In genomic region chr8:70431213-70431612, GRCm38 (mm10) we compare ENCODE assay signal across 36 mouse cellular contexts. TPM values are rescaled to one million over a fixed set of nuclear protein-coding genes. Genes with fewer than 3 reads are reported as not detected.
"Had no signal": no experiment of that assay in that cellular context is flagged by ENCODE, and none has a peak within 500 bp of the region (broad histone marks: within the 10 kb centered on the region; RNA-seq: fewer than 3 reads in every experiment).

No protein-coding gene starts in this region.

- H3K36me3 ChIP-seq: heart, embryonic 12.5 days; heart, embryonic 13.5 days; heart, embryonic 15.5 days; hindbrain, embryonic 10.5 days; hindbrain, embryonic 12.5 days; hindbrain, embryonic 13.5 days; hindbrain, embryonic 15.5 days; intestine, embryonic 15.5 days; kidney, embryonic 15.5 days had no signal

- DNase-seq: heart, postnatal 10 days; heart, postnatal 14 days; heart, postnatal 36 days; heart, postnatal 4 days; kidney, adult 11 months; kidney, adult 18-20 months; kidney, adult 2 months; kidney, adult 8-10 months; kidney, adult 9 months; kidney, postnatal 10 days; kidney, postnatal 14 days; kidney, postnatal 25 days; kidney, postnatal 36 days; kidney, postnatal 4 days; layer of hippocampus, adult 9-11 months; layer of hippocampus, postnatal 36 days had no signal

- H3K27me3 ChIP-seq: heart, embryonic 12.5 days; heart, embryonic 13.5 days; heart, embryonic 15.5 days; hindbrain, embryonic 12.5 days; hindbrain, embryonic 13.5 days; hindbrain, embryonic 15.5 days; intestine, embryonic 15.5 days; kidney, embryonic 15.5 days had no signal

- H3K27ac ChIP-seq: heart, embryonic 10.5 days; heart, embryonic 13.5 days; heart, embryonic 15.5 days; hindbrain, embryonic 10.5 days; hindbrain, embryonic 12.5 days; hindbrain, embryonic 13.5 days; hindbrain, embryonic 14.5 days; hindbrain, embryonic 15.5 days; hindbrain, postnatal 0 days; intestine, embryonic 15.5 days; kidney, embryonic 15.5 days; kidney, postnatal 0 days; layer of hippocampus, adult 2 months had no signal

- H3K9me3 ChIP-seq: heart, embryonic 10.5 days; heart, embryonic 12.5 days; heart, embryonic 13.5 days; heart, embryonic 15.5 days; hindbrain, embryonic 10.5 days; hindbrain, embryonic 12.5 days; hindbrain, embryonic 13.5 days; hindbrain, embryonic 15.5 days; intestine, embryonic 15.5 days; kidney, embryonic 15.5 days had no signal

- ATAC-seq: hindbrain, embryonic 16.5 days; hindbrain, postnatal 0 days; inflammation-experienced regulatory T-cells, adult 6 months; intestine, embryonic 15.5 days; intestine, embryonic 16.5 days; intestine, postnatal 0 days had no signal

- H3K4me3 ChIP-seq: heart, embryonic 10.5 days; heart, embryonic 12.5 days; heart, embryonic 13.5 days; heart, embryonic 15.5 days; hindbrain, embryonic 10.5 days; hindbrain, embryonic 12.5 days; hindbrain, embryonic 13.5 days; hindbrain, embryonic 15.5 days; intestine, embryonic 15.5 days; kidney, embryonic 15.5 days; layer of hippocampus, adult 2 months had no signal

- H3K4me2 ChIP-seq: heart, embryonic 11.5 days; heart, embryonic 12.5 days; heart, embryonic 13.5 days; heart, embryonic 15.5 days; hindbrain, embryonic 12.5 days; hindbrain, embryonic 13.5 days; hindbrain, embryonic 14.5 days; hindbrain, embryonic 15.5 days; intestine, embryonic 15.5 days; kidney, embryonic 15.5 days had no signal

- H3K4me1 ChIP-seq: heart, embryonic 15.5 days; hindbrain, embryonic 12.5 days; hindbrain, embryonic 15.5 days; kidney, embryonic 15.5 days had no signal

- H3K9ac ChIP-seq: heart, embryonic 12.5 days; heart, embryonic 13.5 days; heart, embryonic 15.5 days; hindbrain, embryonic 12.5 days; hindbrain, embryonic 13.5 days; hindbrain, embryonic 14.5 days; hindbrain, embryonic 15.5 days; intestine, embryonic 15.5 days; kidney, embryonic 15.5 days had no signal

RNA-seq across cellular contexts. Expression of gene Tmem59l, which starts 55.9 kb away (rescaled TPM):
- polyA plus RNA-seq: heart, postnatal 0 days had no signal
